Mouse (Mus musculus): ENCODE results near the gene Phactr1. TPM values are rescaled to one million over a fixed set of nuclear protein-coding genes. Genes with fewer than 3 reads are reported as not detected.
A peak's percentile ranks its signal among the peaks of the same experiment; 100 is the strongest.

Phactr1 gene
- total and polyA plus RNA-seq, 2 experiments from 2014 or later: 84.5 to 106 TPM

GRCm38 (mm10) chr13:43094365-43094764, 413.9 kb downstream of the Phactr1 start:
- Histone ChIP-seq H3K27me3 (ENCODE audit: insufficient read depth, low read length) (no peaks in the 10 kb centered on the region), H3K4me3 (ENCODE audit: low read depth, low read length) (no peak overlapping the region), H3K4me2 (ENCODE audit: low read depth) (no peak overlapping the region), H3K36me3 (ENCODE audit: insufficient read depth) (peaks cover 26% of the 10 kb centered on the region), H3K9ac (no peak overlapping the region), H3K4me1 (ENCODE audit: insufficient read depth) (no peaks in the 10 kb centered on the region), H3K27ac (ENCODE audit: low read depth, low read length) (no peak overlapping the region), H3K9me3 (ENCODE audit: low read length) (no peaks in the 10 kb centered on the region)
- 50% methylated on average over 7 of the region's 7 CpGs for WGBS
- ATAC-seq: peak; percentile 73
- TF ChIP-seq CTCF (IDR thresholded peaks at IDR 0.05; ENCODE audit: low read depth): peak; percentile 84
- DNase-seq: peak; percentile 69

- no peak overlapping the region for H3K4me2 ChIP-seq (ENCODE audit: low read depth)
- no peak for DNase-seq
- H3K27ac ChIP-seq (ENCODE audit: low read depth, low read length): no peak overlapping the region
- 0 out of 2 replicates have a peak, but pooled peaks cover 6% of the 10 kb centered on the region for H3K36me3 ChIP-seq (ENCODE audit: insufficient read depth)
- no peaks in the 10 kb centered on the region for H3K4me1 ChIP-seq (ENCODE audit: insufficient read depth)
- 0 out of 2 replicates have a peak, but pooled peaks cover 6% of the 10 kb centered on the region for H3K9me3 ChIP-seq (ENCODE audit: low read length)
- H3K9ac ChIP-seq: no peak overlapping the region
- TF ChIP-seq CTCF (IDR thresholded peaks at IDR 0.05; ENCODE audit: low read depth): no peak
- 89% methylated on average over 7 of the region's 7 CpGs for whole genome bisulfite sequencing
- no peak overlapping the region for H3K4me3 ChIP-seq (ENCODE audit: low read depth, low read length)
- H3K27me3 ChIP-seq (ENCODE audit: insufficient read depth, low read length): no peaks in the 10 kb centered on the region
- ATAC-seq: no peak
Measured at GRCm38 (mm10) chr13:43102943-43103342, 422.5 kb downstream of the Phactr1 start.

- ATAC-seq: no peak
- Histone ChIP-seq H3K4me3 (ENCODE audit: low read depth, low read length) (no peak overlapping the region), H3K9ac (no peak overlapping the region), H3K27me3 (ENCODE audit: insufficient read depth, low read length) (no peaks in the 10 kb centered on the region), H3K4me2 (ENCODE audit: low read depth) (no peak overlapping the region), H3K36me3 (ENCODE audit: insufficient read depth) (no peaks in the 10 kb centered on the region), H3K27ac (ENCODE audit: low read depth, low read length) (no peak overlapping the region), H3K9me3 (ENCODE audit: low read length) (0 out of 2 replicates have a peak, but pooled peaks cover 6% of the 10 kb centered on the region), H3K4me1 (ENCODE audit: insufficient read depth) (peaks cover 6% of the 10 kb centered on the region; the same call in 1 of the 2 replicates)
- peak; percentile 22; the same call in 1 of the 2 replicates for TF ChIP-seq CTCF (IDR thresholded peaks at IDR 0.05; ENCODE audit: low read depth)
- WGBS: 95% methylated on average over 9 of the region's 9 CpGs
- no peak for DNase-seq
Measured at GRCm38 (mm10) chr13:43104496-43104895, 424.1 kb downstream of the Phactr1 start.

DNA sequence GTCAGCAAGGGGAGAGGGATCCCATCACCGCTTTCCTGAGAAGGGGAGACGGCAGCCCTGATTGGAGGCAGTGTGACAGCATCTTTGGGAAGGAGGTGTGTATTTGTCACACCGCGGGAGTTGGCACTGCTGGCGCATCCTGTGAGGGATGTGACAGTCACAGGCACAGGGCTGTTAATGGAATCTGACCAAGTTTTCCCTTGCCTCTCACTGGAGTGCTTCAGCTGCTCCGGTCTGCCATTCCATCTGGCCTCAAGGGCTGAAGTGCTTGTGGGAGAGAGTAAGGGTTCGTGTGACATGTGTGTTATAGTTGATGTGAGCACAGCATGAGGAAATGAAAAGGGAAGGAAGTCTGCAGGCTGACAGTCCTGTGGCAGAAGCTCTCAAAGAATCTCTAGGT, 431.9 kb downstream of the Phactr1 start:
- no peaks in the 10 kb centered on the region for H3K36me3 ChIP-seq (ENCODE audit: insufficient read depth)
- H3K27me3 ChIP-seq (ENCODE audit: insufficient read depth, low read length): no peaks in the 10 kb centered on the region
- ATAC-seq (peak; percentile 95), DNase-seq (peak; percentile 74)
- 58% methylated on average over 7 of the region's 7 CpGs for WGBS
- 0 out of 2 replicates have a peak overlapping the region, but pooled peaks have one; percentile 46 for H3K27ac ChIP-seq (ENCODE audit: low read depth, low read length)
- no peak overlapping the region for H3K9ac ChIP-seq
- no peak overlapping the region for H3K4me2 ChIP-seq (ENCODE audit: low read depth)
- H3K4me3 ChIP-seq (ENCODE audit: low read depth, low read length): no peak overlapping the region
- peaks cover 6% of the 10 kb centered on the region; the same call in 1 of the 2 replicates for H3K4me1 ChIP-seq (ENCODE audit: insufficient read depth)
- no peak for TF ChIP-seq CTCF (IDR thresholded peaks at IDR 0.05; ENCODE audit: low read depth)
- H3K9me3 ChIP-seq (ENCODE audit: low read length): no peaks in the 10 kb centered on the region

GRCm38 (mm10) chr13:43112707-43113106, 432.3 kb downstream of the Phactr1 start:
- Histone ChIP-seq H3K27me3 (ENCODE audit: insufficient read depth, low read length) (no peaks in the 10 kb centered on the region), H3K9ac (no peak overlapping the region), H3K4me1 (ENCODE audit: insufficient read depth) (peaks cover 6% of the 10 kb centered on the region; the same call in 1 of the 2 replicates), H3K27ac (ENCODE audit: low read depth, low read length) (0 out of 2 replicates have a peak overlapping the region, but pooled peaks have one; percentile 3), H3K4me3 (ENCODE audit: low read depth, low read length) (no peak overlapping the region), H3K4me2 (ENCODE audit: low read depth) (no peak overlapping the region), H3K9me3 (ENCODE audit: low read length) (no peaks in the 10 kb centered on the region), H3K36me3 (ENCODE audit: insufficient read depth) (no peaks in the 10 kb centered on the region)
- TF ChIP-seq CTCF (IDR thresholded peaks at IDR 0.05; ENCODE audit: low read depth): no peak
- ATAC-seq (no peak), DNase-seq (no peak)
- 59% methylated on average over 3 of the region's 3 CpGs for whole genome bisulfite sequencing

DNA sequence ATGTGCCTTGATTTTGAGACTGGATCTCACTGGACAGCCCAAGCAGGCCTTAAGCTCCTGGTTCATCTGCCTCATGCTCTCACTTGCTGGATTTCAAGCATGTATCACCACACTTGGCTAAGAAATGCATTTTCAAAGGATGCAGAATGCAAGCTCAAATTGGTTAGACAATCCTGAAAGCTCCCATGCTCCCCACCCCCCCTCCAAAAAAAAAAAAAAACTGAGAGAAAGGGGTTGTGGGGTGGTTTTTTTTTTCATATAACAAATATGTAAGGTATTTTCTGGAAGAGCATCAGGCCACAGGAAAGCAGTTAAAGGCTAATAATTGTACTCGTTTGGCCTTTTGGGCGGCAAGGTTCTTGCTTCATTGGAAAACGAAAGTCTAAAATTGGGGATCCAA, 432.7 kb downstream of the Phactr1 start:
- peaks cover 6% of the 10 kb centered on the region; the same call in 1 of the 2 replicates for H3K4me1 ChIP-seq (ENCODE audit: insufficient read depth)
- H3K9ac ChIP-seq: no peak overlapping the region
- no peak for TF ChIP-seq CTCF (IDR thresholded peaks at IDR 0.05; ENCODE audit: low read depth)
- 91% methylated on average over 3 of the region's 3 CpGs for WGBS
- no peaks in the 10 kb centered on the region for H3K27me3 ChIP-seq (ENCODE audit: insufficient read depth, low read length)
- H3K4me2 ChIP-seq (ENCODE audit: low read depth): no peak overlapping the region
- H3K27ac ChIP-seq (ENCODE audit: low read depth, low read length): no peak overlapping the region
- H3K4me3 ChIP-seq (ENCODE audit: low read depth, low read length): no peak overlapping the region
- no peaks in the 10 kb centered on the region for H3K9me3 ChIP-seq (ENCODE audit: low read length)
- H3K36me3 ChIP-seq (ENCODE audit: insufficient read depth): no peaks in the 10 kb centered on the region
- ATAC-seq (no peak), DNase-seq (no peak)

DNA sequence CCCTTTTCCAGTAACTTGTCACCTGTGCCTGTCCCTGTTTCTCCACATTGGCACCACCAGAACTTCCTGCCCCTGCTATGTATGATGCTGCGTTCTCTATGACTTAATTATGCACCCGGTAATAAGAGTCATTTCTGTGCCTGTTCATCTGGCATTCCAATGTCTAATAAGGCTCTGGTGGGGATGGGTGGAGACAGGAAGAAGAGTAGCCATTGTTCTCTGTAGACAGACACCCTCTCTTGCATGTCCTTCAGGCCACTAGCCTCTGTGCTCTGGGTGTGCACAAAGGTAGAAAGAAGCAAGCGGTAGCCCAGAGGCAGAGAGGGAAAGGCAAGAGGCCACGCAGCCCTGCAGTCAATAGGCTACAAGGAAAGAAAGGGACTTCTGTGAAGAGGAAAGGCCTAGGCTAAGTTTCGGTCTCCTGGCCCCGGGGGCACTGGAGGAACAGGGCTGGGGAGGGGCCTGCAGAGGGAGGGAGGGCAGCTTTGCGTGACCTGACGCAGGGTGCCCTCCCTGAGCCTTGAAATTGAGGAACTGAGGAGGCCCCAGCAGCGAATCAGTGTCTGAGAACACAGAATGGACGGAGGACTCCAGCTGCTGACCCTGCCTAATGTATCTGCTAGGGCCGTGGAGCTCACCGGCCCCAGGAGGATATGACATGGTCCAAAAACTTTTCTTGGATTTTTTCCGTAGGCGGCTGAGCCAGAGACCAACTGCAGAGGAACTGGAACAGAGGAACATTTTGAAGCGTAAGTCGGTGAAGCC, 442.1 kb downstream of the Phactr1 start:
- no peak overlapping the region for H3K27ac ChIP-seq (ENCODE audit: low read depth, low read length)
- 66% methylated on average over 16 of the region's 16 CpGs for WGBS
- H3K36me3 ChIP-seq (ENCODE audit: insufficient read depth): no peaks in the 10 kb centered on the region
- H3K9me3 ChIP-seq (ENCODE audit: low read length): no peaks in the 10 kb centered on the region
- ATAC-seq (no peak), DNase-seq (no peak)
- no peaks in the 10 kb centered on the region for H3K4me1 ChIP-seq (ENCODE audit: insufficient read depth)
- H3K27me3 ChIP-seq (ENCODE audit: insufficient read depth, low read length): no peaks in the 10 kb centered on the region
- no peak overlapping the region for H3K4me2 ChIP-seq (ENCODE audit: low read depth)
- TF ChIP-seq CTCF (IDR thresholded peaks at IDR 0.05; ENCODE audit: low read depth): no peak
- no peak overlapping the region for H3K4me3 ChIP-seq (ENCODE audit: low read depth, low read length)
- no peak overlapping the region for H3K9ac ChIP-seq
